Mouse (Mus musculus) testis, adult 2 months (tissue): Measurements from ENCODE around the gene Gm9857.

Experiments used
- CTCF ChIP-seq: fragments of 200-500 bp; IDR thresholded peaks from 2 replicates; pipeline ENCODE4 v1.5.1; 2012; ENCODE audit warnings: low read depth, mild to moderate bottlenecking, inconsistent platforms, low read length, moderate library complexity; ENCODE audit not compliant: control insufficient read depth, insufficient read depth, insufficient replicate concordance
- POLR2A ChIP-seq: fragments of 200-500 bp; IDR thresholded peaks from 2 replicates; pipeline ENCODE4 v1.6.1; 2012; ENCODE audit warnings: low read depth, mild to moderate bottlenecking, inconsistent platforms, low read length, moderate library complexity; ENCODE audit not compliant: control insufficient read depth

GRCm38 (mm10) chr3:108961655-108962054, 21.4 kb upstream of the Gm9857 start:
- TF ChIP-seq POLR2A (no peak), CTCF (no peak)
